Mouse (Mus musculus) kidney, adult 8-10 months (tissue): ENCODE measurements around the gene Prlhr.
A peak's percentile ranks its signal among the peaks of the same experiment; 100 is the strongest.

Experiments
- DNase-seq, 2 experiments: peaks; one replicate each; pipeline ENCODE4 v3.0.0; 2022

The Prlhr gene

GRCm38 (mm10) chr19:60468254-60468762 lies at the start of gene Prlhr:
Gene Prlhr, minus strand, starts transcription at chr19:60468304.
- DNase-seq, result no peak

GRCm38 (mm10) chr19:60515064-60515463 lies 47.0 kb upstream of the Prlhr start:
- DNase-seq, result no peak

GRCm38 (mm10) chr19:60513431-60513830 lies 45.3 kb upstream of the Prlhr start:
- DNase-seq, result no peak

GRCm38 (mm10) chr19:60500209-60500608 lies 32.1 kb upstream of the Prlhr start:
- peak in 1 of 2 experiments; percentile 2 for DNase-seq

GRCm38 (mm10) chr19:60497171-60497570 lies 29.1 kb upstream of the Prlhr start:
- no peak for DNase-seq

GRCm38 (mm10) chr19:60495772-60496171 lies 27.7 kb upstream of the Prlhr start:
- DNase-seq, result no peak

GRCm38 (mm10) chr19:60489566-60489965 lies 21.5 kb upstream of the Prlhr start:
- DNase-seq, result no peak

GRCm38 (mm10) chr19:60485261-60485660 lies 17.2 kb upstream of the Prlhr start:
- no peak for DNase-seq

- DNase-seq, result no peak
Observed at GRCm38 (mm10) chr19:60478859-60479258, 10.8 kb upstream of the Prlhr start.

- DNase-seq, result no peak
Observed at GRCm38 (mm10) chr19:60477788-60478187, 9.7 kb upstream of the Prlhr start.

- peak; percentile 12 to 58 for DNase-seq
Observed at GRCm38 (mm10) chr19:60468846-60469245, 742 bp upstream of the Prlhr start.

- DNase-seq, result no peak
Observed at GRCm38 (mm10) chr19:60467588-60468007, 506 bp downstream of the Prlhr start.

GRCm38 (mm10) chr19:60466953-60467570 lies 1.0 kb downstream of the Prlhr start:
- peak; percentile 4 to 60 for DNase-seq

- DNase-seq, result no peak
Observed at GRCm38 (mm10) chr19:60465726-60466125, 2.4 kb downstream of the Prlhr start.

- DNase-seq, result peak; percentile 7 to 23
Observed at GRCm38 (mm10) chr19:60463896-60464295, 4.2 kb downstream of the Prlhr start.

GRCm38 (mm10) chr19:60463440-60463839 lies 4.7 kb downstream of the Prlhr start:
- DNase-seq, result no peak

- DNase-seq, result no peak
Observed at GRCm38 (mm10) chr19:60461476-60461875, 6.6 kb downstream of the Prlhr start.

- DNase-seq, result no peak
Observed at GRCm38 (mm10) chr19:60459680-60460079, 8.4 kb downstream of the Prlhr start.

- DNase-seq, result no peak
Observed at GRCm38 (mm10) chr19:60459071-60459470, 9.0 kb downstream of the Prlhr start.

GRCm38 (mm10) chr19:60455791-60456190 lies 12.3 kb downstream of the Prlhr start:
- no peak for DNase-seq

- DNase-seq, result no peak
Observed at GRCm38 (mm10) chr19:60440531-60440930, 27.6 kb downstream of the Prlhr start.

- no peak for DNase-seq
Observed at GRCm38 (mm10) chr19:60440083-60440482, 28.0 kb downstream of the Prlhr start.

- DNase-seq, result peak in 1 of 2 experiments; percentile 21
Observed at GRCm38 (mm10) chr19:60437566-60438241, 30.4 kb downstream of the Prlhr start.
